Mouse (Mus musculus) G1E (cell line): Measurements from ENCODE around the gene Rasal3. TPM values are rescaled to one million over a fixed set of nuclear protein-coding genes. Genes with fewer than 3 reads are reported as not detected.
A peak's percentile ranks its signal among the peaks of the same experiment; 100 is the strongest.

Experiments used
- ATAC-seq: 2 replicates; pipeline ENCODE4 v1.8.0; 2016; ENCODE audit warnings: mild to moderate bottlenecking; ENCODE audit not compliant: insufficient number of reproducible peaks, poor library complexity, low FRiP score, severe bottlenecking; ENCODE audit errors: extremely low read depth
- DNase-seq: peaks from one replicate; pipeline ENCODE4 v3.0.0; 2012; ENCODE audit warnings: low spot score
- H3K27me3 ChIP-seq: 2 replicates; pipeline ENCODE4 v1.6.1; 2012; ENCODE audit warnings: mild to moderate bottlenecking, low read length, inconsistent platforms; ENCODE audit not compliant: insufficient read depth
- H3K36me3 ChIP-seq: replicated peaks from 2 replicates; pipeline ENCODE3; 2012; ENCODE audit warnings: mild to moderate bottlenecking, inconsistent platforms
- H3K4me1 ChIP-seq: 2 replicates; pipeline ENCODE4 v1.6.1; 2012; ENCODE audit warnings: low read depth, low read length, inconsistent platforms, mixed read lengths; ENCODE audit not compliant: insufficient read depth
- H3K4me3 ChIP-seq: 2 replicates; pipeline ENCODE4 v1.5.1; 2012; ENCODE audit warnings: low read depth, mild to moderate bottlenecking, inconsistent platforms, low read length, moderate library complexity, mixed read lengths
- H3K9me3 ChIP-seq: replicated peaks from 2 replicates; pipeline ENCODE4 v1.6.1; 2012; ENCODE audit warnings: inconsistent platforms
- CTCF ChIP-seq: IDR thresholded peaks from 2 replicates; pipeline ENCODE4 v1.5.1; 2012; ENCODE audit warnings: low read depth, low read length, inconsistent platforms, mixed read lengths
- GATA1 ChIP-seq: IDR thresholded peaks from 2 replicates; pipeline ENCODE4 v1.6.1; 2012; ENCODE audit warnings: borderline replicate concordance, low read length, inconsistent platforms, mixed read lengths
- GATA2 ChIP-seq: IDR thresholded peaks from 2 replicates; pipeline ENCODE4 v1.6.1; 2012; ENCODE audit warnings: low read depth, low read length, inconsistent platforms, borderline replicate concordance
- POLR2AphosphoS5 ChIP-seq: IDR thresholded peaks from 2 replicates; pipeline ENCODE4 v1.6.1; 2012; ENCODE audit warnings: low read depth, low read length, inconsistent platforms; ENCODE audit not compliant: insufficient replicate concordance
- TAL1 ChIP-seq: conservative IDR thresholded peaks from 2 replicates; pipeline ENCODE4 v1.6.1; 2012; ENCODE audit warnings: low read depth, low read length, inconsistent platforms, mixed read lengths
- polyA plus RNA-seq: library from polyadenylated mRNA; stranded (reverse); fragments of >175 nt; gene quantifications from 2 replicates; pipeline ENCODE4 v1.2.3, GENCODE M21; 2012
- total RNA-seq, 2 experiments: library from RNA; stranded (forward) in 1 of 2; stranded (reverse) in 1 of 2; fragments of 200-1000 nt in 1 of 2; fragments of >200 nt in 1 of 2; fragmentation: Nextera tagmentation in 1 of 2; gene quantifications; 2 replicates each; pipeline ENCODE4 v1.2.3; 2014 to 2017

Gene Rasal3
- total and polyA plus RNA-seq, 3 experiments = 0.86 to 6.5 (median 2.9) TPM

DNA sequence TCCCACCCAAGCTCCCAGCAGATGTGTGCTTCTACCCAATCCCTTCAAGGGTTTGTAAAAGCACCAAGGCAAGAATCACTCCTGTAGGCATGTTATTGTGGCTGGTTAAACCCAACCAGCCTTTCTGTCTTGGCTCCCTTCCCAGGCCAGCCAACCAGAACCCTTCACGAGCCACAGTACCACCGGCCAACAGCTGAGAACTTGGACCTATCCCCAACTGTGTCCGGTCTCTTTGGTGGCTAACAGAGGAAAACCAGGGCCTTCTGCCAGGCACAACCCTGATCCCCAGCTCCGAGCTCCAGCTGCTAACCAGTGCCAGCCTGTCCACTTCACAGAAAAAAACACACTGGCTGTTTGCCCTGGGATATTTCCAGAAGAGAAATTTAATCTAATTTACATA, 49.7 kb downstream of the Rasal3 start:
- H3K4me3 ChIP-seq = no peak overlapping the region
- H3K9me3 ChIP-seq = no peaks in the 10 kb centered on the region
- H3K27me3 ChIP-seq = no peaks in the 10 kb centered on the region
- peaks cover 19% of the 10 kb centered on the region for H3K4me1 ChIP-seq
- TF ChIP-seq GATA1 = no peak
- no peak for TF ChIP-seq CTCF
- TF ChIP-seq GATA2 = no peak
- no peak for TF ChIP-seq POLR2AphosphoS5
- TF ChIP-seq TAL1 = no peak
- DNase-seq (no peak), ATAC-seq (no peak)
- H3K36me3 ChIP-seq = peaks cover 66% of the 10 kb centered on the region

DNA sequence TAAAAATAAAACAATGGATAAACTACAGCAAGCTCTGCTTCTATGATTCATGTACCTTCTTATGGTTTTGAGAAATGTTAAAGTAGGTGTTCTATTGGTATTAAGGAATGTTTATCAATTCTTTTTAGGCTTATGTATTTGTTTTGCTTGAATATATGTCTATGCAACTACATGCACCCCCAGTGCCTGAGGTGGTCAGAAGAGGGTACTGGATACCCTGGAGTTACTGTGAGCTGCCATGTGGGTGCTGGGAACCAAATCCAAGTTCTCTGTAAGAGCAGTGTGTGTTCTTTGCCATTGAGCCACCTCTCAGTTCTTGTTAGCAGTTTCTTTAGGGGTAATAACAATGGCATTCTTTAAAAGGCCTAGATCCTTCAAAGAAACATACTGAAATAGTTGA, 51.7 kb downstream of the Rasal3 start:
- ATAC-seq = no peak
- TF ChIP-seq CTCF (no peak), POLR2AphosphoS5 (no peak), GATA1 (no peak), TAL1 (no peak), GATA2 (no peak)
- peaks cover 19% of the 10 kb centered on the region for H3K4me1 ChIP-seq
- H3K27me3 ChIP-seq = no peaks in the 10 kb centered on the region
- peaks cover 55% of the 10 kb centered on the region for H3K36me3 ChIP-seq
- no peak for DNase-seq
- H3K4me3 ChIP-seq = no peak overlapping the region
- H3K9me3 ChIP-seq = no peaks in the 10 kb centered on the region

DNA sequence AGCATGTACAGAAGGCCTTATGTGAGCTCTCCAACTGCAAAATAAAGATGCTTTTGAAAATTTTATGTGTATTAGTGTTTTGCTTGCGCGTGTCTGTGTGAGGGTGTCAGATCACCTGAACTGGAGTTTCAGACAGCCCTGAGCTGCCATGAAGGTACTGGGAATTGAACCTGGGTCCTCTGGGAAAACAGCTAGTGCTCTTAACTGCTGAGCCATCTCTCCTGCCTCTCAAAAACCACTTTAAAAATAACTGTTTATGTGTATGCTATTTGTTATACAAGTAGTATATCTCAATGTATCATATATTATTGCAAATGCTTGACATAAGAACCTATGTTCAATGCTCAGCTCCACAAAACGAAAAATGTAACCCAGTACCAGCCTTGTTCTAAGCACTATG, 52.1 kb downstream of the Rasal3 start:
- H3K27me3 ChIP-seq = no peaks in the 10 kb centered on the region
- DNase-seq (no peak), ATAC-seq (no peak)
- no peaks in the 10 kb centered on the region for H3K9me3 ChIP-seq
- TF ChIP-seq POLR2AphosphoS5 (no peak), GATA1 (no peak), GATA2 (no peak), CTCF (no peak), TAL1 (no peak)
- H3K4me3 ChIP-seq = peak overlapping the region; percentile 94; the same call in 1 of the 2 replicates
- H3K4me1 ChIP-seq = peaks cover 19% of the 10 kb centered on the region
- H3K36me3 ChIP-seq = peaks cover 50% of the 10 kb centered on the region

DNA sequence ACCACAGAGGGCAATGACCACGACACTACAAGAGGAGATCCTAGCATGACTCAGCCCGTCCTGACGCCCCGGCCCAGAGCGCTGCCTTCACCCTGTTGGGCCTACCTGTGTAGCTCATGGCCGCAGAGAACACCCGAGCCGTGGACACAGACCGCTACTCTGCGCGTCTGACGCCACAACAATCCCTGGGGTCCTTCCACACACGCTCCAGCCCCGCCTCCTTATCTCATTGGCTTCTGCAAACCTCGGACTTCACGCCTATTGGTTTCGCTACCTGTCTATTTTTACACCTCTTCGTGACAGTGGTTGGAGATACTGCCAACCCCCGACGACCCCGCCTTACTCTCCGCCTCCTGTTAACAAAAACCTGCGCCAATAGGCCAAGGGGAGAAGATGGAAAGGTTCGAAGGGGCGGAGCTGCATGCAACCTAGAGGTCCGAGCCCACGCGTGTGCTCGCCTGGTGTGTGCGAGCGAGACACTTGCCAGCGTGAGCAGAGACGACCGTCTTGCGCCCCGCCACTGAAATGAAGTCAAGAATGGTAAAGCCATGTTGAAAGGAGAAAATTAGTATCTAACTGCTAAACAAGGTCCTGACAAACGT, 52.9 kb downstream of the Rasal3 start, which contains the start of gene Akap8l:
Gene Akap8l (minus strand): TSS at position 226 of the 602 bp plus-strand sequence.
- TF ChIP-seq CTCF = no peak
- TF ChIP-seq TAL1 = no peak
- TF ChIP-seq GATA2 = no peak
- peak; percentile 58 for TF ChIP-seq POLR2AphosphoS5
- TF ChIP-seq GATA1 = no peak
- Histone ChIP-seq H3K4me1 (peaks cover 19% of the 10 kb centered on the region), H3K4me3 (peak within 1 kb of the TSS; percentile 94), H3K36me3 (peaks cover 42% of the 10 kb centered on the region), H3K27me3 (no peaks in the 10 kb centered on the region), H3K9me3 (no peaks in the 10 kb centered on the region)
- DNase-seq (peak; percentile 98), ATAC-seq (peak; percentile 96)

DNA sequence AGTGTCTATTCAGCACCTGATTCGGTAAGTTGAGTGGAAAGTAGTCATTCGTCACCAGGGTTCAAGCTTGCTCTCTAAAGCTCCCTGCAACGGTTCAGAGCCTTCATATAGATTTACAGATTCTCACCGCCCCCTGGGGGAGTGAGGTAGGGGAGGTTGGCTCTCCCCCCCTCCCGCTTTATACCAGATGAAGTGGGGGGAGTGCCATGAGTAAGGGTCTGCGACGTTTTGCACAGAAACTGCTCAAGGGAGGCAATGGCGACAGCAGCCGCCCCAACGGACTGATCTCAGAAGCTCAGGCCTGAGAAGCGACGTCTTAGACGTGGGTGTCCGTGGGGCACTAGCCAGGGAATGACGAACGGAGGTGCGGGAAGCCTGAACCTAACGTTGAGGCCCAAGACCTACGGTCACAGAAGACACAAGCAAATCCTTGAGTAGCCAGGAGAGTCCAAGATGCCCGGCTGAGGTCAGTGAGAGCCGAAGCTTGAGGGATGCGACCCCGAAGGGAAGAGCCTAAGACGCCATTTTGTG, 53.5 kb downstream of the Rasal3 start:
- Histone ChIP-seq H3K4me3 (peak overlapping the region; percentile 94), H3K36me3 (peaks cover 40% of the 10 kb centered on the region), H3K9me3 (no peaks in the 10 kb centered on the region), H3K4me1 (peaks cover 19% of the 10 kb centered on the region), H3K27me3 (no peaks in the 10 kb centered on the region)
- TF ChIP-seq GATA2 (no peak), POLR2AphosphoS5 (no peak), CTCF (no peak), GATA1 (no peak), TAL1 (no peak)
- ATAC-seq (no peak), DNase-seq (no peak)

DNA sequence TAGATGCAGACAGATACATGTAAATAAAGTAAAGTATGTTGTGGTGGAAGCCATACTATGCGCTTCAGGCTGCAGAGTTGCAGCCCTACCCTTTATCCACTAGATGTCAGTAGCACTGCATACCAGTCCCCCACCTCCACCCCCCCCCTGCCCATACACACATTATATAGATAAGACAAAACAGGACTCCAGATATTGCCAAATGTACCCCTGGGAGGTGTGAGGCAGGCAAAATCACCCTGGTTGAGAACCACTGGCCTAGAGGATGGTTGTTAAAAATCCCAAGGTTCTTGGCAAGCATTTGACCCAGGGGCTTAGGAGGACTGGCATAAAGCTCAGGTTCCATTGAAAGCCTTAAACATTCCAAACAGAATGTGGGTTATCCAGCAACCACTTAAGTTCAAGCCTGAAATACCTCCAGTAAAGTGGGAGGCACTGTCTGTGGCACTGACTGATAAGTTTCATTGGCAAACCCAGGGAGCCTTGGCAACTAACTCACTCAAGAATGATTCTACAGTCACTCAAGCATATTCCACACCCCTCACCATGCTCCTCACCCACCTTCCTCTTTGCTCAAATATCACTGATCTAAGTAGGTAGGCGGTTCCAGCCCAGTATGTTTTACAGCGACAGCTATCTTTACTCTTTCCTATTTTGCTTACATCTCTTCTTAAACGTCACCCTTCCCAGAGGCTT, 54.2 kb downstream of the Rasal3 start:
- Histone ChIP-seq H3K27me3 (no peaks in the 10 kb centered on the region), H3K4me3 (peak overlapping the region; percentile 94), H3K9me3 (no peaks in the 10 kb centered on the region), H3K4me1 (peaks cover 19% of the 10 kb centered on the region), H3K36me3 (peaks cover 40% of the 10 kb centered on the region)
- TF ChIP-seq TAL1 (no peak), POLR2AphosphoS5 (no peak), CTCF (peak; percentile 96), GATA1 (no peak)
- DNase-seq = peak; percentile 47
- no peak for ATAC-seq
